ENCODE assay signal across 9 mouse cellular contexts in genomic region chr6:135197921-135198532, GRCm38 (mm10). TPM values are rescaled to one million over a fixed set of nuclear protein-coding genes. Genes with fewer than 3 reads are reported as not detected.
DNase-seq lines count a peak whose midpoint lies in the region; ATAC-seq and TF ChIP-seq lines count a peak whose summit lies in the region.
"Had no signal": no experiment of that assay in that cellular context is flagged by ENCODE, and none has a peak within 500 bp of the region (broad histone marks: within the 10 kb centered on the region; RNA-seq: fewer than 3 reads in every experiment).

Fam234b (plus strand) TSS chr6:135197977.
Hebp1 (minus strand) TSS chr6:135198022.

- H3K4me1 ChIP-seq in bone marrow macrophage, adult 2 months (ENCODE audit: control insufficient read depth, insufficient read depth, low read length) = peaks cover 9% of the 10 kb centered on the region
- H3K4me1 ChIP-seq in embryonic facial prominence, embryonic 15.5 days = peaks cover 12% of the 10 kb centered on the region; the same call in 1 of the 2 replicates
- H3K4me1 ChIP-seq in limb, embryonic 14.5 days (ENCODE audit: control insufficient read depth, insufficient read depth, low read length) = no peaks in the 10 kb centered on the region
- H3K4me1 ChIP-seq in midbrain, embryonic 16.5 days (ENCODE audit: control insufficient read depth, insufficient read depth, low read length) = peaks cover 20% of the 10 kb centered on the region

- peak; percentile 64 for DNase-seq in 3T3-L1 (ENCODE audit: low read depth, low spot score)
- peak; percentile 75 for DNase-seq in heart, adult 8-10 months (ENCODE audit: low spot score)
- peak; percentile 79 for DNase-seq in kidney, adult 9 months
- DNase-seq in limb, embryonic 14.5 days (ENCODE audit: low spot score) = peak; percentile 55
- DNase-seq in spleen, postnatal 14 days (ENCODE audit: low spot score in 2 of 2) = peak; percentile 79 to 86

- ATAC-seq in embryonic facial prominence, embryonic 15.5 days (ENCODE audit: insufficient number of reproducible peaks, low FRiP score, low TSS enrichment, low read depth) = peak; percentile 83
- ATAC-seq in limb, embryonic 14.5 days (ENCODE audit: low FRiP score, low read depth) = peak; percentile 91
- ATAC-seq in midbrain, embryonic 16.5 days = peak; percentile 94

- H3K4me2 ChIP-seq in embryonic facial prominence, embryonic 15.5 days (replicated peaks) = peak within 1 kb of the TSS; percentile 92
- H3K4me2 ChIP-seq in limb, embryonic 14.5 days (replicated peaks; ENCODE audit: low read depth, low read length, severe bottlenecking) = peak within 1 kb of the TSS; percentile 71
- peak within 1 kb of the TSS; percentile 96 for H3K4me2 ChIP-seq in midbrain, embryonic 16.5 days (ENCODE audit: low read length)

- H3K4me3 ChIP-seq in bone marrow macrophage, adult 2 months (ENCODE audit: insufficient read depth, low read length) = peak within 1 kb of the TSS; percentile 95
- H3K4me3 ChIP-seq in embryonic facial prominence, embryonic 15.5 days (replicated peaks) = peak within 1 kb of the TSS; percentile 70
- H3K4me3 ChIP-seq in limb, embryonic 14.5 days (replicated peaks; ENCODE audit: low read length) = peak within 1 kb of the TSS; percentile 91
- H3K4me3 ChIP-seq in midbrain, embryonic 16.5 days (ENCODE audit: low read depth, low read length) = peak within 1 kb of the TSS; percentile 91

- H3K9ac ChIP-seq in embryonic facial prominence, embryonic 15.5 days = peak within 1 kb of the TSS; percentile 72
- peak within 1 kb of the TSS; percentile 85 for H3K9ac ChIP-seq in limb, embryonic 14.5 days (ENCODE audit: low read depth, low read length, severe bottlenecking)
- peak within 1 kb of the TSS; percentile 92 for H3K9ac ChIP-seq in midbrain, embryonic 16.5 days (ENCODE audit: low read depth, low read length)

- no peaks in the 10 kb centered on the region for H3K27me3 ChIP-seq in embryonic facial prominence, embryonic 15.5 days
- no peaks in the 10 kb centered on the region for H3K27me3 ChIP-seq in limb, embryonic 14.5 days (ENCODE audit: control insufficient read depth, insufficient read depth, low read length)
- no peaks in the 10 kb centered on the region for H3K27me3 ChIP-seq in midbrain, embryonic 16.5 days (ENCODE audit: control insufficient read depth, insufficient read depth, low read depth, low read length)
- H3K27me3 ChIP-seq: CH12.LX had no signal

- H3K36me3 ChIP-seq in embryonic facial prominence, embryonic 15.5 days = no peaks in the 10 kb centered on the region
- no peaks in the 10 kb centered on the region for H3K36me3 ChIP-seq in limb, embryonic 14.5 days (ENCODE audit: control insufficient read depth, insufficient read depth, low read length)
- H3K36me3 ChIP-seq in midbrain, embryonic 16.5 days (ENCODE audit: control insufficient read depth, insufficient read depth, low read length) = no peaks in the 10 kb centered on the region

- H3K9me3 ChIP-seq in embryonic facial prominence, embryonic 15.5 days (replicated peaks) = no peaks in the 10 kb centered on the region
- H3K9me3 ChIP-seq in limb, embryonic 14.5 days (ENCODE audit: control insufficient read depth, low read length) = no peaks in the 10 kb centered on the region
- H3K9me3 ChIP-seq in midbrain, embryonic 16.5 days (replicated peaks; ENCODE audit: control insufficient read depth, low read length, poor library complexity, severe bottlenecking) = no peaks in the 10 kb centered on the region

- no peak for TF ChIP-seq CTCF in bone marrow macrophage, adult 2 months (IDR thresholded peaks at IDR 0.05; ENCODE audit: low read depth, low read length)

- under 1% methylated on average over 52 of the region's 52 CpGs for WGBS in embryonic facial prominence, embryonic 15.5 days
- WGBS in limb, embryonic 14.5 days = 0% methylated on average over 46 of the region's 52 CpGs
- WGBS in midbrain, embryonic 16.5 days = under 1% methylated on average over 52 of the region's 52 CpGs

- H3K27ac ChIP-seq in bone marrow macrophage, adult 2 months (ENCODE audit: insufficient read depth, low read depth, low read length) = no peak within 1 kb of the TSS
- peak within 1 kb of the TSS; percentile 44; the same call in 1 of the 2 replicates for H3K27ac ChIP-seq in embryonic facial prominence, embryonic 15.5 days (replicated peaks)
- peak within 1 kb of the TSS; percentile 35; the same call in 1 of the 2 replicates for H3K27ac ChIP-seq in limb, embryonic 14.5 days (replicated peaks; ENCODE audit: low read depth, low read length)
- peak within 1 kb of the TSS; percentile 88 for H3K27ac ChIP-seq in midbrain, embryonic 16.5 days (ENCODE audit: low read length)

- TF ChIP-seq POLR2A in bone marrow macrophage, adult 2 months (IDR thresholded peaks at IDR 0.05; ENCODE audit: borderline replicate concordance, low read depth, low read length) = no peak
- 0 out of 2 replicates have a peak, but pooled peaks have one; percentile 20 for TF ChIP-seq POLR2A in limb, embryonic 14.5 days (IDR thresholded peaks at IDR 0.05; ENCODE audit: borderline replicate concordance, extremely low read depth, insufficient read depth, insufficient read length)

RNA-seq across cellular contexts. Expression of gene Fam234b, which starts in this region (rescaled TPM):
- polyA plus RNA-seq in bone marrow macrophage, adult 2 months (2012; ENCODE audit: insufficient read depth, insufficient read length, missing spikeins) = 5.7 and 6.7 TPM in 2 replicates
- polyA plus RNA-seq in embryonic facial prominence, embryonic 15.5 days (2015; fragmentation: Nextera tagmentation; extraction: Ambion mirVana) = 24.8 and 25.1 TPM in 2 replicates
- total RNA-seq in heart, adult 8-10 months (2022) = 10 to 100 TPM in 2 of 4 experiments, 1 to 10 TPM in 2; 7.1 to 11.9 (median 10.3) TPM
- 26.2 and 31.6 TPM in 2 replicates for polyA plus RNA-seq in limb, embryonic 14.5 days (2012; rRNA removed)
- 23.9 and 27.3 TPM in 2 replicates for polyA plus RNA-seq in limb, embryonic 14.5 days (2014; fragmentation: Nextera tagmentation; extraction: Ambion mirVana)
- polyA plus RNA-seq in midbrain, embryonic 16.5 days (2015; fragmentation: Nextera tagmentation; extraction: Ambion mirVana) = 123 and 139 TPM in 2 replicates

RNA-seq across cellular contexts. Expression of gene Hebp1, which starts in this region (rescaled TPM):
- polyA plus RNA-seq in bone marrow macrophage, adult 2 months (2012; ENCODE audit: insufficient read depth, insufficient read length, missing spikeins) = 27.4 and 28.7 TPM in 2 replicates
- 10.7 and 11.4 TPM in 2 replicates for polyA plus RNA-seq in embryonic facial prominence, embryonic 15.5 days (2015; fragmentation: Nextera tagmentation; extraction: Ambion mirVana)
- 10 to 100 TPM; 56.9 to 61.7 (median 58.6) TPM for total RNA-seq in heart, adult 8-10 months (2022)
- 16.6 and 23.2 TPM in 2 replicates for polyA plus RNA-seq in limb, embryonic 14.5 days (2012; rRNA removed)
- polyA plus RNA-seq in limb, embryonic 14.5 days (2014; fragmentation: Nextera tagmentation; extraction: Ambion mirVana) = 5.7 and 5.9 TPM in 2 replicates
- polyA plus RNA-seq in midbrain, embryonic 16.5 days (2015; fragmentation: Nextera tagmentation; extraction: Ambion mirVana) = 4.6 and 5.5 TPM in 2 replicates
- total RNA-seq: CH12.LX had no signal
